Mouse (Mus musculus): ENCODE data around the gene Hsf4.
A peak's percentile ranks its signal among the peaks of the same experiment; 100 is the strongest.
"Not testable (repeated sequence)": the region's sequence is repeated elsewhere in the genome, so short reads cannot be mapped to it uniquely, and the experiment has no call there.

The Hsf4 gene

GRCm38 (mm10) chr8:105286907-105287306 is 17.3 kb downstream of the Hsf4 start:
- no peak for DNase-seq

GRCm38 (mm10) chr8:105288231-105288630 is 18.6 kb downstream of the Hsf4 start:
- no peak for DNase-seq

DNA sequence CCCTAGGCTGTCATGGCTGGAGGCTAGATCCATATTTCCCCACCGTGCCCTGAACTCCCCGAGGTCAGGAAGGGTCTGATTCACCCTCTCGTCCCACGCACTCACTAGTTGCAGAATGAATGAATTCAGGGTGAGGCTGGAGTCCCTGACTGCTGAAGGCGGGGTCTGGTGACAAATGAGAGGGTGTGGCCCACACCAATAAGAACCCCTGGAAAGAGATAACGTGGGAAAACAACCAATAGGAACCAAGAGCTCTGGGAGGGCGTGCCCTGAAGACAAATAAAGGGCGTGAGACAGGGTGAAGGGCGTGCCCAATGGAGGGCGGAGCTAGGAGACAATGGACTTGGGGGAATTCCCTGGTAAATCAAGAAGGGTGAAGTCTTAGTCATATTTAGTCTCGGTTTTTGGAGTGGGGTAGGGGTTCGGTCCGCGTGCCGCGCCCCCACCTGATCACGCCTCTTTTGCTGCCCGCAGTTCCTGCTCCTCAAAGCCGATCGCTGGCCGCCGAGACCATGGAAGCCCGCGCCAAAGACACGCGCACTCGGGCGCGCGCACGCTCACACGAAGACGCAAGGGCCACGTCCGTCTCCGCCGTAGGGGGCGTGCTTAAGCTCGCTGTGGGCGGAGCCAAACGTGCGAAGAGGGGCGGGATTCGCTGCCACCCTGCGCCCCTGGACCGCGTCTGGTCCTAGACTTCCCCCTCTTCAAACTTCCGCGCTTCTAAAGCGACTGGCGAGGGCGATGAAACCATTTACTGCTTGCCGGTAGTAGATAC is 19.5 kb downstream of the Hsf4 start:
- DNase-seq: peak; percentile 97

DNA sequence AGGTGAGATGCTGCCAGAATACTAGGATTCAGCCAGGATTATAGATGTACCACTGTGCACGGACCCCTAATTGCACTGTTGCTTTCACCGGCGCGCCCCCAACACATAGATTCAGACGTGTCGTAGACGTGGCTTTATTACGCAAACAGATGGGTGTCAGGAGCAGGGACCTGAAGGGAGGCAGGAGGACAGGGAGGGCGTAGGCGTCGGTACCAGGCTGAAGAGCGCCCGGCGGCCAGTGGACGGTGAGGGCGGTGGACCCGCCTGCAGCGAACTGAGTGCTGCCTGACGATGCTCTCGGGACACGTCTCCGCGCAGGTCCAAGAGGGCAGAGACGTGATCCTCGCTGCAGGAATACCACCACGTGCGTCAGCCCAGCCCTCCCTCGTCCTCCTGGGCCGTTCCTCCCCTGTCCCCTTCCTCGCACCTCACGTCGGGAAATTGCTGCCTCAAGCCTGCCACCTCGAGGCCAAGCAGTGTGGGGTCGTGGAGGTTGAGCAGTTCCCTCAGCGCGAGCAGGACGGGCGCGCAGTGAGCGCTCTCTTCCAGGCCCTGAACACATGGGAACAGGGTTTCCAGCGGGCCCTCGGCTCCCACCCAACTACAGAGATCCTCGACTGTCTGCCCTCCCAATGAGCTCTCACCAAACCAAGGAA is 20.3 kb downstream of the Hsf4 start, which contains the start of gene 4931428F04Rik:
Gene 4931428F04Rik, minus strand, starts transcription at position 60 of the 656 bp plus-strand sequence.
- peak; percentile 71 for DNase-seq

DNA sequence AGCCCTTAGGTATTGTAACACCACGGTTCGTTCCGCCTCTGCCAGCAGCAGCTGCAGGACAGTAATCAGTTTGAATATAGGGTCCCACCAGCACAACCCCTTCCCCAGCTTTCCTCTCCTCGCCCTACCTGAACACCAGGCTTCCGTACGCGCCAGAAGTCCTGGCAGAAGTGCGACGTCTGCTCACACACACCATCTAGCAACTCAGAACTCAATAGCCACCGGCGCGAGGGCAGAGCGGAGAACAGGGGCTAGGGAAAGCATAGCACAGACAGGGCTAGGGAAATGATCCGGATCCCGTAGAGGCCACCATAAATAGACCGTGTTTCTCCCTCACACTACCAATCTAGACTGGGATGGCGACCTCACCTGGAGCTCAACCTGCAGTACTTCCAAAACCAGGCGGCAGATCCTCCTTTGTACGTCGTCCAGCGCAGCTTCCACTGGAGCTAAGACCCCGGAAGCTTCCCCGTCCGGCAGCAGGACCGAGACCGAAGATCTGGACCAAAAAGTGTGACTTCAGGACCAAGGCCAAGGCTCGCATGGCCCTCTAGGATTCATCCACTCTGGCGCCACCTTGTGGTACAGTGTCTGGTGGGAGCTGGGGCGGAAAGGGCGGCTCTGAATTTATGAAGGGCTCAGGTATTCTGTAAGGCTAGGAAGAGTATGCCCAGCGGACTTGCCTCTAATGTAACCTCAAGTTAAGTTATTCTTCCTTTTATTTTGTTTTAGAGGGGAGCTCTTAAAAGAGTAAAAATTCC is 21.1 kb downstream of the Hsf4 start:
- peak; percentile 91 for DNase-seq

GRCm38 (mm10) chr8:105291364-105291763 is 21.8 kb downstream of the Hsf4 start:
- DNase-seq: not testable (repeated sequence)

DNA sequence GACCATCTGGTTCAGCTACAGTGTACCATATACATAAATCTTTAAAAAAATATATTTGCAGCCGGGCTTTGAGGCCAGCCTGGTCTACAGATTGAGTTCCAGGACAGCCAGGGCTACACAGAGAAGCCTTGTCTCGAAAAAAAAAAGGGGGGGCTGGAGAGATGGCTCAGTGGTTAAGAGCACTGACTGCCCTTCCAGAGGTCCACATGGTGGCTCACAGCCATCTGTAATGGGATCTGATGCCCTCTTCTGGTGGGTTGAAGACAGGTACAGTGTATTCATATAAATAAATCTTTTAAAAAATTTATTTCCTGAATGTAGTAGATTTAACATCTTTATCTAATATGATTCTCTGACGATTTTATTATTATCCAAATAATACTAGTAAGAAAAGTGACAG is 22.2 kb downstream of the Hsf4 start:
- not testable (repeated sequence) for DNase-seq

DNA sequence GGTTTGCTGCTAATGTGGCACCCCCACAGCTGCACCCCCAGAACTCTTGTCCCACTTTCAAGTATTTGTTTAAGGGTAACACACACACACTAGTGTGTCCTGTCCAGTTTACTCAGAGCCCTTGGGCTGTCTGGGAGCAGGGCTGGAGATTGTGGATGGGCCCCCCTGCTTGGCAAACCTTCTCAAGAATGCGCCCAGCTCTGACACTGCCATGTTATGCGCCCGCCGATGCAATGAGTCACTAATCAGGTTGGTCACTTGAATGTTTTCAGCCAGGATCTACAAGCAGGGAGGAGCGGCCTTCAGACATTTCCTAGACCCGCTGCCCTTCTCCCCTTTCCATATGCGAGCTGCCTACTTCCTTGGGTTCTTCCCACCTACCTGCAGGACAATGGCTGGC is 22.9 kb downstream of the Hsf4 start:
- no peak for DNase-seq

- no peak for DNase-seq
These were observed 23.8 kb downstream of the Hsf4 start for GRCm38 (mm10) chr8:105293405-105293804.

GRCm38 (mm10) chr8:105294776-105295175 is 25.2 kb downstream of the Hsf4 start:
- no peak for DNase-seq

DNA sequence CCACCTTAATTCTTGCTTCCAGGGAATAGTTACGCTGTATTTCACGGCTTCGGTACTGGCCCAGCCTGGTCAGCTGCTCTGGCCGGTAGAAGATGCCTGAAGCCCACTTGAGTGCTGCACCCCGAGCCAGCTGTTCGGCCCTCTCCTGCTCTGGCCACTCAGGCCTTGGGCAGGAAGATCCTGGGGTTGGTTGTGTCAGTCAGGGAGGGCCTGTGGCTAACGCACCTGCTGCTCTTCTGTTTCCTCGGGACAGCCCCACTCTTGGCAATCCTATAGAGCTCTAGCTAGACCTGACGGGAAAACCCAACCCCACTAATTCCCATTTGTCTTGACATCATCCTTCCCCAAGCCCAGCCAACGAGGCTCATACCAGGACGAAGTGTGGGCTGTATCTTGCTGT is 25.7 kb downstream of the Hsf4 start:
- DNase-seq: no peak

GRCm38 (mm10) chr8:105295895-105296573 is 26.4 kb downstream of the Hsf4 start, which contains the start of gene Exoc3l:
Gene Exoc3l, minus strand, starts transcription at chr8:105296101.
- peak; percentile 33 for DNase-seq

- DNase-seq: peak; percentile 92
These were observed 28.1 kb downstream of the Hsf4 start, which contains the start of gene E2f4 for GRCm38 (mm10) chr8:105297511-105298192. Gene E2f4, plus strand, starts transcription at chr8:105297663.

DNA sequence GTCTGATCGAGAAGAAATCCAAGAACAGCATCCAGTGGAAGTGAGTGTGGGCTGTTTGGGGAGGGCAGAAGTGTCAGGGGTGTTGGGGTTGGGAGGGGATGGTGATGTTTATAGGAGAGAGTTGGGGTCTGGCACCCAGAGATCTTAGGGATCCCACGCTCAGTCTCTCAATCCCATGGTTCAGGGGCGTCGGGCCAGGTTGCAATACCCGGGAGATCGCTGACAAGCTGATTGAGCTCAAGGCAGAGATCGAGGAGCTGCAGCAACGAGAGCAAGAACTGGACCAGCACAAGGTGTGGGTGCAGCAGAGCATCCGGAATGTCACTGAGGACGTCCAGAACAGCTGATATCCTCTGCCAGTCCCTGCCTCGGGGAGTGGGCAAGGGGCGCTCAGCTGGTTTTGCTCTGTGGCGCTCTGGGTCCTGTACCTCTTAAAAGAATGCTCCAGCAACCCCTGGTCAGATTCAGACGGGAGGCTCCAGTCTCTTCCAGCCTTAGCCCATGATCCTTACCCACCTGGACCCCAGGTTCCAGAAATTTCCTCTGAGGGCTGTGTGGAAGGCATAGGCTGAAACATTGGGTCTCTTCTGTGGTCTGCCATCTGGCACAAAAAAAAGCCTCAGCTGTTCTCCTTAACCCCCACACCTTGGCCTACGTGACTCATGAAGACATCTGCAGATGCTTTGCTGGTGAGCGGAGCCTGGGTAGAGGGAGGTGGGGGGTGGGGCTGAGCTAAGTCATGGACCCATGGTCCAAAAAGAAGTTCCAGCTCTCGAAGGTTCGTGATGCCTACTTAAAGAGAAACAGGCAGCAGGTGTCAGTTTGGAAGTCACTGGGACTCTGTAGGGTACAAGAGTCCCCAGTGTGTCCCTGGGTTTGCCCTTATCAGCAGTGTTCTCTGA is 29.0 kb downstream of the Hsf4 start:
- peak; percentile 73 for DNase-seq

DNA sequence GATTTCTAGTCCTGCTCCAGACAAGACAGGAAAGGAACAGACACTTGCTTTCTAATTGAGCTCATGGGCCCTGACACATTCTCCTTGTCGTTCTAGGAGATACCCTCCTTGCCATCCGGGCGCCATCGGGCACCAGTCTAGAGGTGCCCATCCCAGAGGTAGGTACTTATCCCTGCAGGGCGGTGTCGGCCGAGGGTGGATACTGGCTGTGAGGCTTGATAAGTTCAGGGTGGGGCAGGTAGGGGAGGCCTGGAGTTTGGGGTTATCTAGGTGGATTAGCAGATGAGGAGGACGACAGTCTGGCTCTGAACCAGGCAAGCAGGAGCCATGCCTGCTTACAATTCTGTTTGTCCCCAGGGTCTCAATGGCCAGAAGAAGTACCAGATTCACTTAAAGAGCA is 30.4 kb downstream of the Hsf4 start:
- DNase-seq: no peak

- no peak for DNase-seq
These were observed 33.8 kb downstream of the Hsf4 start for GRCm38 (mm10) chr8:105303396-105303795.

DNA sequence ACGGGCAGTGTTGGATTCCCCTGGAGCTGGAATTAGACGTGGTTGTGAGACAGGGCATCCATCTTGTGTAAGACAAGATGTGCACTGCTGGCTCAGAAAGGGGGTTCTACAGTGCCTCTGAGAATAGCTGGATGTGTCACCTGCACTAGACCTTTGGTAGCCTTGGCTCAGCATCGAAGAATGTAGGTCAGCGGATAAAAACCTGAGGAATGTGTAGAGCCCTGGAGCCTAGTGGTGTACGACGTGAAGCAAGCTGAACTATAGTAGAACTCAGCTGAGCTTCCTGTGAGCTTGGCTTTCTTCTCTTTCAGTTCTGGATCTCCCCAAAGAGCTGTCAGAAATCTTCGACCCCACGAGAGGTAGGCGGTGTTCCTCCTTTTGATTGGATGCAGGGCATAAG is 34.3 kb downstream of the Hsf4 start:
- DNase-seq: no peak

GRCm38 (mm10) chr8:105304325-105305210 is 35.0 kb downstream of the Hsf4 start:
- no peak for DNase-seq

GRCm38 (mm10) chr8:105305211-105306145 is 35.9 kb downstream of the Hsf4 start, which contains the start of gene Elmo3:
Gene Elmo3, plus strand, starts transcription at chr8:105305601.
- peak; percentile 79 for DNase-seq
